Mouse (Mus musculus) mammary gland, adult 2 months (tissue): ENCODE measurements around the gene Vmn2r54. TPM values are rescaled to one million over a fixed set of nuclear protein-coding genes. Genes with fewer than 3 reads are reported as not detected.

Experiments
- polyA plus RNA-seq: library from polyadenylated mRNA; depleted of rRNA; stranded (reverse); fragments of >200 nt; gene quantifications from 2 replicates; pipeline ENCODE4 v1.2.3, GENCODE M21; 2012; ENCODE audit warnings: low replicate concordance; rRNA removed

Vmn2r54 gene
- not detected in 2 replicates for polyA plus RNA-seq

GRCm38 (mm10) chr7:12640219-12640618 lies at the start of gene Vmn2r54:
Vmn2r54 (minus strand) TSS chr7:12640319.

GRCm38 (mm10) chr7:12684903-12685302 lies 44.8 kb upstream of the Vmn2r54 start, which contains the start of gene Vmn2r55:
Vmn2r55 (minus strand) TSS chr7:12685003.

GRCm38 (mm10) chr7:12608688-12609087 lies 31.4 kb downstream of the Vmn2r54 start, which contains the start of gene Vmn2r53:
Vmn2r53 (minus strand) TSS chr7:12608788.

Other genes starting within 250 kb of the Vmn2r54 start
- 0.20 and 0.95 TPM in 2 replicates for gene Zfp551, start 217.6 kb downstream of the Vmn2r54 start, polyA plus RNA-seq
- 2.8 and 3.6 TPM in 2 replicates for gene Zfp606, start 162.0 kb downstream of the Vmn2r54 start, polyA plus RNA-seq
- gene 2900092C05Rik, start 127.8 kb downstream of the Vmn2r54 start, polyA plus RNA-seq = not detected in 2 replicates
- not detected in 2 replicates for gene Vmn2r53, start 31.5 kb downstream of the Vmn2r54 start, polyA plus RNA-seq
- gene Vmn2r55, start 44.7 kb upstream of the Vmn2r54 start, polyA plus RNA-seq = not detected in 2 replicates
- not detected in 2 replicates for gene Vmn2r56, start 94.7 kb upstream of the Vmn2r54 start, polyA plus RNA-seq
- gene Zscan18, start 163.3 kb upstream of the Vmn2r54 start, polyA plus RNA-seq = 0.91 and 1.9 TPM in 2 replicates
- gene Zfp329, start 178.5 kb upstream of the Vmn2r54 start, polyA plus RNA-seq = 0.79 and 2.4 TPM in 2 replicates
- 7.8 and 12.3 TPM in 2 replicates for gene Zfp110, start 194.4 kb upstream of the Vmn2r54 start, polyA plus RNA-seq
- 0.56 and 1.6 TPM in 2 replicates for gene Zfp128, start 240.9 kb upstream of the Vmn2r54 start, polyA plus RNA-seq